Mouse (Mus musculus) hindbrain, postnatal 0 days (tissue): ENCODE data around the gene Use1. TPM values are rescaled to one million over a fixed set of nuclear protein-coding genes. Genes with fewer than 3 reads are reported as not detected.

ENCODE experiments used
- ATAC-seq: fragments of 200-750 bp; cut with Nextera tagmentation; 2 replicates; pipeline ENCODE4 v1.8.0; 2017; ENCODE audit warnings: mild to moderate bottlenecking, moderate TSS enrichment, moderate library complexity
- DNase-seq: peaks from one replicate; pipeline ENCODE4 v3.0.0-alpha.2; 2015; ENCODE audit warnings: low spot score
- H3K27ac ChIP-seq: fragments of 300-500 bp; sonication (generic); 2 replicates; pipeline ENCODE4 v1.5.1; 2014; ENCODE audit warnings: mild to moderate bottlenecking
- H3K27me3 ChIP-seq: fragments of 300-500 bp; sonication (generic); 2 replicates; pipeline ENCODE4 v1.6.1; 2014; ENCODE audit warnings: low read length, mixed read lengths; ENCODE audit not compliant: insufficient read depth
- H3K36me3 ChIP-seq: fragments of 300-500 bp; sonication (generic); 2 replicates; pipeline ENCODE4 v1.6.1; 2014; ENCODE audit warnings: low read length, mixed read lengths; ENCODE audit not compliant: insufficient read depth
- H3K4me1 ChIP-seq: fragments of 300-500 bp; sonication (generic); 2 replicates; pipeline ENCODE4 v1.6.1; 2014; ENCODE audit warnings: antibody characterized with exemption, low read length, mixed read lengths; ENCODE audit not compliant: insufficient read depth
- H3K4me2 ChIP-seq: fragments of 300-500 bp; sonication (generic); 2 replicates; pipeline ENCODE4 v1.6.1; 2014; ENCODE audit warnings: low read depth, mild to moderate bottlenecking, low read length, moderate library complexity, mixed read lengths
- H3K4me3 ChIP-seq: fragments of 300-500 bp; sonication (generic); 2 replicates; pipeline ENCODE4 v1.5.1; 2014; ENCODE audit warnings: low read length
- H3K9ac ChIP-seq: fragments of 300-500 bp; sonication (generic); replicated peaks from 2 replicates; pipeline ENCODE4 v1.6.1; 2014; ENCODE audit warnings: mild to moderate bottlenecking, low read length, moderate library complexity, mixed read lengths
- H3K9me3 ChIP-seq: fragments of 300-500 bp; sonication (generic); 2 replicates; pipeline ENCODE4 v1.6.1; 2016; ENCODE audit warnings: low read length, mixed read lengths
- CTCF ChIP-seq: IDR thresholded peaks from 2 replicates; pipeline ENCODE4 v1.5.1; 2016; ENCODE audit warnings: antibody characterized with exemption, control low read depth, low read depth
- WGBS: fragments of 180-500 bp; shearing (Covaris S2); extraction: QIAGEN DNeasy Blood & Tissue Kit; methylation state at CpG from one replicate; pipeline ENCODE4 v1.1.7; 2014; 5-methylcytosine and 5-hydroxymethylcytosine counted together
- polyA plus RNA-seq: library from polyadenylated mRNA; unstranded; fragments of >200 nt; fragmentation: Nextera tagmentation; extraction: Ambion mirVana; gene quantifications from 2 replicates; pipeline ENCODE4 v1.2.1, GENCODE M21; 2015
- total RNA-seq: library from RNA; depleted of rRNA; stranded (reverse); fragments of >200 nt; gene quantifications from 2 replicates; pipeline ENCODE4 v1.2.3, GENCODE M21; 2014

Use1 gene
- total and polyA plus RNA-seq, 2 experiments from 2014 or later = 119 to 123 TPM

- Histone ChIP-seq H3K9me3 (no peaks in the 10 kb centered on the region), H3K4me1 (peaks cover 15% of the 10 kb centered on the region), H3K9ac (peak overlapping the region; percentile 81), H3K36me3 (no peaks in the 10 kb centered on the region), H3K4me2 (peak overlapping the region; percentile 99), H3K27me3 (no peaks in the 10 kb centered on the region), H3K4me3 (peak overlapping the region; percentile 80), H3K27ac (peak overlapping the region; percentile 89)
- TF ChIP-seq CTCF = no peak
- 1% methylated on average over 38 of the region's 80 CpGs for WGBS
- ATAC-seq (peak; percentile 91), DNase-seq (peak; percentile 90)
These were observed 15.6 kb downstream of the Use1 start for GRCm38 (mm10) chr8:71381971-71382961.

- 15% methylated on average over 12 of the region's 12 CpGs for WGBS
- no peak for ATAC-seq
- Histone ChIP-seq H3K27me3 (no peaks in the 10 kb centered on the region), H3K36me3 (no peaks in the 10 kb centered on the region), H3K27ac (0 out of 2 replicates have a peak overlapping the region, but pooled peaks have one; percentile 89), H3K9me3 (no peaks in the 10 kb centered on the region), H3K9ac (no peak overlapping the region), H3K4me2 (no peak overlapping the region), H3K4me3 (no peak overlapping the region), H3K4me1 (peaks cover 15% of the 10 kb centered on the region)
- DNase-seq = no peak
- no peak for TF ChIP-seq CTCF
These were observed 16.7 kb downstream of the Use1 start for GRCm38 (mm10) chr8:71383396-71383795.

GRCm38 (mm10) chr8:71383860-71384259, 17.2 kb downstream of the Use1 start:
- DNase-seq = no peak
- H3K4me3 ChIP-seq = no peak overlapping the region
- no peaks in the 10 kb centered on the region for H3K27me3 ChIP-seq
- no peaks in the 10 kb centered on the region for H3K9me3 ChIP-seq
- no peak for ATAC-seq
- no peaks in the 10 kb centered on the region for H3K36me3 ChIP-seq
- TF ChIP-seq CTCF = no peak
- H3K4me2 ChIP-seq = no peak overlapping the region
- WGBS = 58% methylated on average over 3 of the region's 3 CpGs
- no peak overlapping the region for H3K9ac ChIP-seq
- no peak overlapping the region for H3K27ac ChIP-seq
- peaks cover 15% of the 10 kb centered on the region for H3K4me1 ChIP-seq

GRCm38 (mm10) chr8:71385212-71385835, 18.7 kb downstream of the Use1 start:
- WGBS = 73% methylated on average over 12 of the region's 12 CpGs
- Histone ChIP-seq H3K27me3 (no peaks in the 10 kb centered on the region), H3K4me3 (no peak overlapping the region), H3K4me1 (peaks cover 4% of the 10 kb centered on the region; the same call in 1 of the 2 replicates), H3K9ac (no peak overlapping the region), H3K4me2 (no peak overlapping the region), H3K27ac (no peak overlapping the region), H3K36me3 (no peaks in the 10 kb centered on the region), H3K9me3 (no peaks in the 10 kb centered on the region)
- DNase-seq = no peak
- TF ChIP-seq CTCF = 0 out of 2 replicates have a peak, but pooled peaks have one; percentile 11
- no peak for ATAC-seq

GRCm38 (mm10) chr8:71388267-71388666, 21.6 kb downstream of the Use1 start:
- H3K9ac ChIP-seq = no peak overlapping the region
- no peaks in the 10 kb centered on the region for H3K4me1 ChIP-seq
- no peaks in the 10 kb centered on the region for H3K36me3 ChIP-seq
- H3K4me3 ChIP-seq = no peak overlapping the region
- H3K27me3 ChIP-seq = no peaks in the 10 kb centered on the region
- H3K9me3 ChIP-seq = no peaks in the 10 kb centered on the region
- DNase-seq (no peak), ATAC-seq (no peak)
- TF ChIP-seq CTCF = no peak
- WGBS = 81% methylated on average over 1 of the region's 1 CpGs
- no peak overlapping the region for H3K27ac ChIP-seq
- H3K4me2 ChIP-seq = no peak overlapping the region

GRCm38 (mm10) chr8:71391696-71392095, 25.0 kb downstream of the Use1 start:
- no peak overlapping the region for H3K4me3 ChIP-seq
- H3K4me1 ChIP-seq = 0 out of 2 replicates have a peak, but pooled peaks cover 3% of the 10 kb centered on the region
- 94% methylated on average over 2 of the region's 2 CpGs for whole genome bisulfite sequencing
- no peaks in the 10 kb centered on the region for H3K9me3 ChIP-seq
- H3K36me3 ChIP-seq = no peaks in the 10 kb centered on the region
- H3K4me2 ChIP-seq = no peak overlapping the region
- DNase-seq (no peak), ATAC-seq (no peak)
- no peaks in the 10 kb centered on the region for H3K27me3 ChIP-seq
- no peak overlapping the region for H3K9ac ChIP-seq
- no peak for TF ChIP-seq CTCF
- H3K27ac ChIP-seq = no peak overlapping the region
